Mouse (Mus musculus) limb, embryonic 14.5 days (tissue): Measurements from ENCODE around the gene Cdkl4. TPM values are rescaled to one million over a fixed set of nuclear protein-coding genes. Genes with fewer than 3 reads are reported as not detected.

Experiments used
- ATAC-seq: fragments of 200-750 bp; cut with Nextera tagmentation; 2 replicates; pipeline ENCODE4 v1.8.0; 2017; ENCODE audit warnings: low read depth, moderate number of reproducible peaks, moderate TSS enrichment; ENCODE audit not compliant: low FRiP score
- DNase-seq: peaks from one replicate; pipeline ENCODE4 v3.0.0-alpha.2; 2015; ENCODE audit warnings: low spot score
- H3K27ac ChIP-seq: fragments of 300-500 bp; sonication (generic); replicated peaks from 2 replicates; pipeline ENCODE4 v1.5.1; 2014; ENCODE audit warnings: low read depth, mild to moderate bottlenecking, low read length, moderate library complexity, mixed read lengths
- H3K27me3 ChIP-seq: fragments of 300-500 bp; sonication (generic); 2 replicates; pipeline ENCODE4 v1.6.1; 2014; ENCODE audit warnings: low read length, mixed read lengths; ENCODE audit not compliant: control insufficient read depth, insufficient read depth
- H3K36me3 ChIP-seq: fragments of 300-500 bp; sonication (generic); 2 replicates; pipeline ENCODE4 v1.6.1; 2014; ENCODE audit warnings: mild to moderate bottlenecking, low read length, moderate library complexity, mixed read lengths; ENCODE audit not compliant: control insufficient read depth, insufficient read depth
- H3K4me1 ChIP-seq: fragments of 300-500 bp; sonication (generic); 2 replicates; pipeline ENCODE4 v1.6.1; 2014; ENCODE audit warnings: antibody characterized with exemption, low read length, mixed read lengths; ENCODE audit not compliant: control insufficient read depth, insufficient read depth
- H3K4me2 ChIP-seq: fragments of 300-500 bp; sonication (generic); replicated peaks from 2 replicates; pipeline ENCODE4 v1.6.1; 2014; ENCODE audit warnings: low read depth, mild to moderate bottlenecking, low read length, moderate library complexity; ENCODE audit not compliant: severe bottlenecking
- H3K4me3 ChIP-seq: fragments of 300-500 bp; sonication (generic); replicated peaks from 2 replicates; pipeline ENCODE4 v1.5.1; 2014; ENCODE audit warnings: low read length
- H3K9ac ChIP-seq: fragments of 300-500 bp; sonication (generic); 2 replicates; pipeline ENCODE4 v1.6.1; 2014; ENCODE audit warnings: mild to moderate bottlenecking, low read depth, low read length, moderate library complexity; ENCODE audit not compliant: severe bottlenecking
- H3K9me3 ChIP-seq: fragments of 300-500 bp; sonication (generic); 2 replicates; pipeline ENCODE4 v1.6.1; 2016; ENCODE audit warnings: low read length; ENCODE audit not compliant: control insufficient read depth
- POLR2A ChIP-seq: fragments of 200-500 bp; IDR thresholded peaks from 2 replicates; pipeline ENCODE4 v1.8.0; 2012; ENCODE audit warnings: inconsistent platforms, mild to moderate bottlenecking, moderate library complexity, borderline replicate concordance; ENCODE audit not compliant: insufficient read depth, insufficient read length; ENCODE audit errors: extremely low read depth
- WGBS: fragments of 180-500 bp; shearing (Covaris S2); extraction: QIAGEN DNeasy Blood & Tissue Kit; methylation state at CpG from one replicate; pipeline ENCODE4 v1.1.7; 2014; 5-methylcytosine and 5-hydroxymethylcytosine counted together
- polyA plus RNA-seq, 2 experiments: library from polyadenylated mRNA; depleted of rRNA in 1 of 2; stranded (reverse) in 1 of 2; unstranded in 1 of 2; fragments of >200 nt; fragmentation: Nextera tagmentation in 1 of 2; extraction: Ambion mirVana in 1 of 2; gene quantifications; 2 replicates each; pipeline versions ENCODE4 v1.2.1 to v1.2.3; 2012 to 2014

The Cdkl4 gene
- polyA plus RNA-seq, 2 experiments = 0.06 to 0.26 TPM

DNA sequence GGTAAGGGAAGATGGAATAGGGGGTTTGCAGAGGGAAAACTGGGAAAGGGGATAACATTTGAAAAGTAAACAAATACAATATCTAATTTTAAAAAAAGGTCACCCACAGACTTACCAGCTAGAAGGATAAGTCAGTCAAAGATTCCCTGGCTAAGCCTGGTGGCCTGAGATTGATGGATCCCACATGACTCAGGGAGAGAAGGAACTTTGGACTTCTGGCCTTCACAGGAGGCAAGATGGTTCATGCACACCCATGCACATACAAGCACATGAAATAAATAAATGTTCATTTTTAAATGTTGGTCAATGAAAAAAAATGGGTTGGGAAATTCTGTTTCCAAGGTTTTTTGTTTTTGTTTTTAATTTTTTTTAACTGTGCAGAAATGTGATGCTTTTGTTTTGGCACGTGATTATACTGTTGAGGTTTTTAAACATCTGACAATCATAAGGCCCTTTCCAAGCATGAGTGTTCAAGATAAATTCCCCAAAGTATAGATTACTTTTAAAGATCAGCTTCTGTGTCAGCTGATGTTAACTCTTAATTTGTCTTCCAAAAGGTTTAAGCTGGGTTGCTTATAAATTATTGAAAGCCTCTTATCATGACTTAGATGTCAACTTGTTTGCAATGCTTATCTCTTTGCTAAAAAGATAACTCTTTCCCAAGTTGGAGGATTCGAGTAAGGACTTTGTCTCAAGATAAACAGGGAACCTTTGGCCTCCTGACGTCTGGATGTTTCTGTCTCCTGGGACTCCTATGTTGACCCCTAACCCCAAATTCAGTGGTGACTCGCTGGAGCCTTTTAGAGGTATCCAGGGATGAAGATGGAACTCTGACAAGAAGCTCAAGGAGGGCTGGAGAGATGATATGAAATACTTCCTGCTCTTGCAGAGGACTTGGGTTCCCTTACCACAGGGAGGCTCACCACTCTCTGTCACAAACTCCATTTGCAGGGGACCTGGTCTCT lies 67.8 kb downstream of the Cdkl4 start:
- H3K4me3 ChIP-seq = no peak overlapping the region
- H3K9me3 ChIP-seq = no peaks in the 10 kb centered on the region
- H3K4me2 ChIP-seq = no peak overlapping the region
- WGBS = 52% methylated on average over 4 of the region's 4 CpGs
- no peaks in the 10 kb centered on the region for H3K36me3 ChIP-seq
- DNase-seq = no peak
- no peak overlapping the region for H3K9ac ChIP-seq
- H3K27ac ChIP-seq = no peak overlapping the region
- no peak for TF ChIP-seq POLR2A
- H3K4me1 ChIP-seq = no peaks in the 10 kb centered on the region
- H3K27me3 ChIP-seq = no peaks in the 10 kb centered on the region
- ATAC-seq = no peak

DNA sequence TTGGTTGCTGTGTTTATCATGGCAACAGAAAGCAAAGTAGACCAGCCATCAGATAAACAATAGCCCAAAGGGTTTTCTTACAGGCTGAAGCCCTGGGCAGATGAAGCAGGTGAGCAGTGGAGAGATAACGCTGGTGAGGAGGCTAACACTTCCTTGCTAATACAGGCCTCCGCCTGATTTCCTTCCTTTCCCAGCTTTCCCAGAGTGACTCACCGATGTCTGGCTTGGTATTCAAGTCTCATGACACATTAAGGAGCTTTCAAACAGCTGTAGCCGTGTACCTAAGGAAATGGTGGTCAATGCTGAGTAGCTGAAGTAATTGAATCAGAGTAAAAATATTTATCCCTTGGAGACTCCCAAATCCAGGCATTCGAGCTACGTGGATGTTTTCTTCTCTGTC lies 71.8 kb downstream of the Cdkl4 start:
- H3K9me3 ChIP-seq = no peaks in the 10 kb centered on the region
- no peak overlapping the region for H3K4me2 ChIP-seq
- 83% methylated on average over 6 of the region's 6 CpGs for WGBS
- no peak overlapping the region for H3K9ac ChIP-seq
- H3K4me1 ChIP-seq = no peaks in the 10 kb centered on the region
- H3K4me3 ChIP-seq = no peak overlapping the region
- DNase-seq (no peak), ATAC-seq (no peak)
- TF ChIP-seq POLR2A = no peak
- H3K27me3 ChIP-seq = no peaks in the 10 kb centered on the region
- no peaks in the 10 kb centered on the region for H3K36me3 ChIP-seq
- H3K27ac ChIP-seq = no peak overlapping the region

DNA sequence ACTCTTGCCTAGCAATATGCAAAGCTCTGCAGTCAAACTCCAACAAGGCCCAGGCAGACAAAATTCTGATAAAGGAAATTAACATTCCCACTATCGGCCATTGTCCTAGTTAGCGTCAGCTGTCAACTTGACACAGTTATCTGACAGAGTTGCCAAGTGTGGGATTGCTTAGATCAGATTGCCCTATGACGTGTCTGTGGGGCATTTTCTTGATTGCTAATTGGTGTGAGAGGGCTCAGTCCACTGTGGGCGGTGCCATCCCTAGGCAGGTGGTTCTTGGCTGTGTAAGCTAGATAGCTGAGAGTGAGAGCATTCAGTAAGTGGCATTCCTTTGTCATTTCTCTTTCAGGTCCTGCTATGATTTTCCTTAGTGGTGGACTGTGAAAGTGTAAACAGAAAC lies 72.3 kb downstream of the Cdkl4 start:
- TF ChIP-seq POLR2A = no peak
- Histone ChIP-seq H3K4me3 (no peak overlapping the region), H3K9ac (no peak overlapping the region), H3K4me2 (no peak overlapping the region), H3K9me3 (no peaks in the 10 kb centered on the region), H3K4me1 (no peaks in the 10 kb centered on the region), H3K27ac (no peak overlapping the region), H3K36me3 (no peaks in the 10 kb centered on the region), H3K27me3 (no peaks in the 10 kb centered on the region)
- ATAC-seq (no peak), DNase-seq (no peak)
- 87% methylated on average over 4 of the region's 4 CpGs for WGBS

DNA sequence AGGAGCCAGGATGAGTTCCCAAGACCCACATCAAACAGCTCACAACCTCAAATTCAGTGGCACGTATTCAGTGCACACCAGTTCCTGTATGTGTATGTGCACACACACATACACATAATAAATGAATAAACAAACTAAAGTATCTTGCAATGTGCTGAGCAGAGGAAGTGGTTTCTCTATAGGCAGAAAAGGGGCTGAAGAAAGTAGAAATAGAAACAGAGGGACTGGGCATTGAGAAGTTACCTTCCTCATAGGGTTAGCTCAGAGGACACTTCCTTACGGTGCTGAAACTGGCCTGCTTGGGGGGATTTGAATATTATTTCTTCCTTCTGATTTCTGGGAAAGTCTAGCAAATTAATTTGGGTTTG lies 75.8 kb downstream of the Cdkl4 start:
- Histone ChIP-seq H3K36me3 (no peaks in the 10 kb centered on the region), H3K4me2 (no peak overlapping the region), H3K4me1 (no peaks in the 10 kb centered on the region), H3K9ac (no peak overlapping the region), H3K4me3 (no peak overlapping the region), H3K27ac (no peak overlapping the region), H3K9me3 (no peaks in the 10 kb centered on the region), H3K27me3 (no peaks in the 10 kb centered on the region)
- 69% methylated on average over 2 of the region's 2 CpGs for WGBS
- DNase-seq (no peak), ATAC-seq (no peak)
- TF ChIP-seq POLR2A = no peak

DNA sequence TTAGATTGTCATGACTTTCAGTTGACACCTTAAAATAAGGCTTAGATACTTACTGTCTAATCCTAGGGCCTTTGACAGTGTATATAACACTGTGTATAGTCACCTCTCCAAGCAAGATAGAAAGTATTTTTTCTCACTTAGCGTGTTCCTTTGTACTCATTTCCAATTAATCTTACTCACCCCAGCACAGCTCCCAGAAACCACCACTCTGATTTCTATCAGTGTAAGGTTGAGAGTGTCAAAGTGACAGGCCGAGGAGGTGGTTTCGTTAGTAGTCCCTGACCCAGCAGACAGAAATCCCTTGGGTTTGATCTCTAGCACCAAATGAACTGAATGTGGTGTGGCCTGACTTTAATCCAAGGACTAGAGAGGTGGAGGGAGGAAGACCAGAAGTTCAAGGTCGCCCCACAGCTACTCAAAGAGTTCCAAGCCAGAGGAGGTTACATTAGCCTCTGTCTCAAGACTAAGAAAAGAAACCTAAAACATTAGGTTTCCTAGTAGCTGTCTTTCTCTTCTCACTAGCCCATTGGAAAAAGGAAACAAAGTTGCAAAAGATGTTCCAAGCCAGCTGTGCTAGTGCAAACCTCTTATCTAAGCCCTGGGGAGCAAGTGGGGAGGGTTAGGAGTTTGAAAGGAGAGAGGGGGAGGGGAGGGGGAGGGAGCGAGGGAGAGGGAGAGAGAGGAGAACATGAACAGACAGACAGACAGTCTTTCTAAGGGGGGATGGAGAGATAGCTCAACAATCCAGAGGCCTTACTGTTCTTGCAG lies 76.4 kb downstream of the Cdkl4 start:
- Histone ChIP-seq H3K4me2 (no peak overlapping the region), H3K36me3 (no peaks in the 10 kb centered on the region), H3K27ac (no peak overlapping the region), H3K9ac (no peak overlapping the region), H3K27me3 (no peaks in the 10 kb centered on the region), H3K4me1 (no peaks in the 10 kb centered on the region), H3K4me3 (no peak overlapping the region), H3K9me3 (no peaks in the 10 kb centered on the region)
- ATAC-seq = no peak
- no peak for TF ChIP-seq POLR2A
- DNase-seq = no peak
- WGBS = 73% methylated on average over 5 of the region's 5 CpGs
